Mouse (Mus musculus): ENCODE results near the gene BC052040. TPM values are rescaled to one million over a fixed set of nuclear protein-coding genes. Genes with fewer than 3 reads are reported as not detected.

The BC052040 gene
- polyA plus RNA-seq (2012; rRNA removed), result 0.67 and 1.6 TPM in 2 replicates

GRCm38 (mm10) chr2:115581241-115581988 lies at the start of gene BC052040:
BC052040 (plus strand) TSS chr2:115581716.
- Histone ChIP-seq H3K4me3 (ENCODE audit: low read depth, low read length) (peak within 1 kb of the TSS; percentile 89), H3K27me3 (ENCODE audit: control insufficient read depth, insufficient read depth, low read length) (no peaks in the 10 kb centered on the region), H3K27ac (ENCODE audit: insufficient read depth, low read depth, low read length) (peak within 1 kb of the TSS; percentile 71), H3K4me1 (ENCODE audit: control insufficient read depth, insufficient read depth, insufficient read length, low read length) (peaks cover 6% of the 10 kb centered on the region; the same call in 1 of the 2 replicates), H3K36me3 (ENCODE audit: control insufficient read depth, insufficient read depth, low read length) (no peaks in the 10 kb centered on the region)
- under 1% methylated on average over 41 of the region's 41 CpGs for whole genome bisulfite sequencing
- no peak; the same call in 1 of the 2 replicates for TF ChIP-seq POLR2A (IDR thresholded peaks at IDR 0.05; ENCODE audit: low read depth, low read length)
- peak; percentile 28; the same call in 1 of the 2 replicates for TF ChIP-seq CTCF (IDR thresholded peaks at IDR 0.05; ENCODE audit: extremely low read depth, insufficient read length, insufficient replicate concordance, low read depth, low read length)

- TF ChIP-seq CTCF (IDR thresholded peaks at IDR 0.05; ENCODE audit: extremely low read depth, insufficient read length, insufficient replicate concordance, low read depth, low read length) (no peak), POLR2A (IDR thresholded peaks at IDR 0.05; ENCODE audit: low read depth, low read length) (no peak)
- WGBS, result 67% methylated on average over 13 of the region's 13 CpGs
- no peaks in the 10 kb centered on the region for H3K27me3 ChIP-seq (ENCODE audit: control insufficient read depth, insufficient read depth, low read length)
These were observed 43.4 kb upstream of the BC052040 start for GRCm38 (mm10) chr2:115538009-115538690.

GRCm38 (mm10) chr2:115538691-115539283 lies 42.7 kb upstream of the BC052040 start:
- TF ChIP-seq CTCF (IDR thresholded peaks at IDR 0.05; ENCODE audit: extremely low read depth, insufficient read length, insufficient replicate concordance, low read depth, low read length), result no peak
- TF ChIP-seq POLR2A (IDR thresholded peaks at IDR 0.05; ENCODE audit: low read depth, low read length), result no peak
- H3K4me3 ChIP-seq (ENCODE audit: low read depth, low read length), result no peak overlapping the region
- 83% methylated on average over 5 of the region's 5 CpGs for WGBS

More at GRCm38 (mm10) chr2:115538009-115538690, 43.4 kb upstream of the BC052040 start:
- no peaks in the 10 kb centered on the region for H3K4me1 ChIP-seq (ENCODE audit: control insufficient read depth, insufficient read depth, insufficient read length, low read length)
- H3K36me3 ChIP-seq (ENCODE audit: control insufficient read depth, insufficient read depth, low read length), result no peaks in the 10 kb centered on the region
- H3K27ac ChIP-seq (ENCODE audit: insufficient read depth, low read depth, low read length), result no peak overlapping the region
- H3K4me3 ChIP-seq (ENCODE audit: low read depth, low read length), result no peak overlapping the region

GRCm38 (mm10) chr2:115539731-115540130 lies 41.8 kb upstream of the BC052040 start:
- Histone ChIP-seq H3K27me3 (ENCODE audit: control insufficient read depth, insufficient read depth, low read length) (no peaks in the 10 kb centered on the region), H3K4me3 (ENCODE audit: low read depth, low read length) (no peak overlapping the region), H3K36me3 (ENCODE audit: control insufficient read depth, insufficient read depth, low read length) (no peaks in the 10 kb centered on the region), H3K4me1 (ENCODE audit: control insufficient read depth, insufficient read depth, insufficient read length, low read length) (no peaks in the 10 kb centered on the region), H3K27ac (ENCODE audit: insufficient read depth, low read depth, low read length) (no peak overlapping the region)
- 89% methylated on average over 5 of the region's 5 CpGs for WGBS
- TF ChIP-seq POLR2A (IDR thresholded peaks at IDR 0.05; ENCODE audit: low read depth, low read length) (no peak), CTCF (IDR thresholded peaks at IDR 0.05; ENCODE audit: extremely low read depth, insufficient read length, insufficient replicate concordance, low read depth, low read length) (no peak)

More at GRCm38 (mm10) chr2:115538691-115539283, 42.7 kb upstream of the BC052040 start:
- H3K27ac ChIP-seq (ENCODE audit: insufficient read depth, low read depth, low read length), result no peak overlapping the region
- H3K36me3 ChIP-seq (ENCODE audit: control insufficient read depth, insufficient read depth, low read length), result no peaks in the 10 kb centered on the region
- H3K27me3 ChIP-seq (ENCODE audit: control insufficient read depth, insufficient read depth, low read length), result no peaks in the 10 kb centered on the region
- H3K4me1 ChIP-seq (ENCODE audit: control insufficient read depth, insufficient read depth, insufficient read length, low read length), result no peaks in the 10 kb centered on the region

- TF ChIP-seq POLR2A (IDR thresholded peaks at IDR 0.05; ENCODE audit: low read depth, low read length) (no peak), CTCF (IDR thresholded peaks at IDR 0.05; ENCODE audit: extremely low read depth, insufficient read length, insufficient replicate concordance, low read depth, low read length) (no peak)
- H3K27me3 ChIP-seq (ENCODE audit: control insufficient read depth, insufficient read depth, low read length), result no peaks in the 10 kb centered on the region
- H3K36me3 ChIP-seq (ENCODE audit: control insufficient read depth, insufficient read depth, low read length), result no peaks in the 10 kb centered on the region
- no peaks in the 10 kb centered on the region for H3K4me1 ChIP-seq (ENCODE audit: control insufficient read depth, insufficient read depth, insufficient read length, low read length)
- no peak overlapping the region for H3K27ac ChIP-seq (ENCODE audit: insufficient read depth, low read depth, low read length)
- WGBS, result 80% methylated on average over 11 of the region's 11 CpGs
- H3K4me3 ChIP-seq (ENCODE audit: low read depth, low read length), result no peak overlapping the region
These were observed 39.0 kb upstream of the BC052040 start for GRCm38 (mm10) chr2:115542401-115543123.

- TF ChIP-seq CTCF (IDR thresholded peaks at IDR 0.05; ENCODE audit: extremely low read depth, insufficient read length, insufficient replicate concordance, low read depth, low read length) (no peak), POLR2A (IDR thresholded peaks at IDR 0.05; ENCODE audit: low read depth, low read length) (no peak)
- H3K27ac ChIP-seq (ENCODE audit: insufficient read depth, low read depth, low read length), result no peak overlapping the region
- H3K4me1 ChIP-seq (ENCODE audit: control insufficient read depth, insufficient read depth, insufficient read length, low read length), result no peaks in the 10 kb centered on the region
- no peak overlapping the region for H3K4me3 ChIP-seq (ENCODE audit: low read depth, low read length)
- no peaks in the 10 kb centered on the region for H3K36me3 ChIP-seq (ENCODE audit: control insufficient read depth, insufficient read depth, low read length)
- no peaks in the 10 kb centered on the region for H3K27me3 ChIP-seq (ENCODE audit: control insufficient read depth, insufficient read depth, low read length)
- WGBS, result 92% methylated on average over 4 of the region's 4 CpGs
These were observed 38.3 kb upstream of the BC052040 start for GRCm38 (mm10) chr2:115543212-115543611.
